Mouse (Mus musculus) liver, embryonic 13.5 days (tissue): ENCODE data around the gene Hps3. TPM values are rescaled to one million over a fixed set of nuclear protein-coding genes. Genes with fewer than 3 reads are reported as not detected.
"Not testable (repeated sequence)": the region's sequence is repeated elsewhere in the genome, so short reads cannot be mapped to it uniquely, and the experiment has no call there.

Source experiments
- ATAC-seq: fragments of 200-750 bp; cut with Nextera tagmentation; 2 replicates; pipeline ENCODE4 v1.8.0; 2017; ENCODE audit warnings: low read depth, mild to moderate bottlenecking, moderate number of reproducible peaks, moderate library complexity
- DNase-seq: peaks from one replicate; pipeline ENCODE4 v3.0.0; 2022
- H3K27ac ChIP-seq: fragments of 300-500 bp; sonication (generic); 2 replicates; pipeline ENCODE4 v1.5.1; 2015; ENCODE audit warnings: moderate library complexity, mild to moderate bottlenecking, inconsistent platforms
- H3K27me3 ChIP-seq: fragments of 300-500 bp; sonication (generic); 2 replicates; pipeline ENCODE4 v1.6.1; 2015; ENCODE audit warnings: mild to moderate bottlenecking, inconsistent platforms
- H3K36me3 ChIP-seq: fragments of 300-500 bp; sonication (generic); 2 replicates; pipeline ENCODE4 v1.6.1; 2015; ENCODE audit warnings: mild to moderate bottlenecking, inconsistent platforms
- H3K4me1 ChIP-seq: fragments of 300-500 bp; sonication (generic); replicated peaks from 2 replicates; pipeline ENCODE4 v1.6.1; 2015; ENCODE audit warnings: inconsistent platforms
- H3K4me2 ChIP-seq: fragments of 300-500 bp; sonication (generic); 2 replicates; pipeline ENCODE4 v1.6.1; 2015; ENCODE audit warnings: inconsistent platforms, mild to moderate bottlenecking, moderate library complexity
- H3K4me3 ChIP-seq: fragments of 300-500 bp; sonication (generic); replicated peaks from 2 replicates; pipeline ENCODE4 v1.5.1; 2015; ENCODE audit warnings: mild to moderate bottlenecking, inconsistent platforms
- H3K9ac ChIP-seq: fragments of 300-500 bp; sonication (generic); 2 replicates; pipeline ENCODE4 v1.6.1; 2015; ENCODE audit warnings: mild to moderate bottlenecking, inconsistent platforms
- H3K9me3 ChIP-seq: fragments of 300-500 bp; sonication (generic); replicated peaks from 2 replicates; pipeline ENCODE4 v1.6.1; 2016; ENCODE audit warnings: inconsistent platforms
- WGBS: fragments of 180-500 bp; shearing (Covaris S2); methylation state at CpG from one replicate; pipeline ENCODE4 v1.1.7; 2015; ENCODE audit not compliant: insufficient replicate concordance; 5-methylcytosine and 5-hydroxymethylcytosine counted together
- polyA plus RNA-seq: library from polyadenylated mRNA; unstranded; fragments of >200 nt; fragmentation: Nextera tagmentation; extraction: Ambion mirVana; gene quantifications from 2 replicates; pipeline ENCODE4 v1.2.1, GENCODE M21; 2015

The Hps3 gene
- polyA plus RNA-seq, 1 experiment from 2014 or later, result 6.3 TPM

DNA sequence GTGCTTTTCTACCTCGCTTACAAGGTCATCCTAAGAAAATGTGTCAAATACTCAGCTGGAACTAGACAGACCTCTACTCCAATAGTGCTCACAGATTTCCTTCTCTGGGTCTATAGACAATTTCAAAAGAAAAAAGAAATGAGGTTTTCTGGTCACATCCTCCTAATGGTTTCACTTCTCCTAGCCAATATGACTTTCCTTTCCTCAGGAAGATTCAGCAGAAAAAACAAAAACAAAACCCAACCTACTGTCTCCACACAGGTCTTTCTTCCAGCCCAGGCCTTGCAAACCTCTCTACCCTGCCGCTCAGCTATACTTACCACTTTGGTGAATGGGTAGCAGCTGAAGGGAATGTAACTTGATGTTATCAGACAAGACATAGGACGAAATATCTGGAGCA, 6.5 kb downstream of the Hps3 start:
- Histone ChIP-seq H3K4me2 (no peak overlapping the region), H3K36me3 (peaks cover 46% of the 10 kb centered on the region), H3K4me1 (peaks cover 4% of the 10 kb centered on the region), H3K27ac (no peak overlapping the region), H3K9me3 (no peaks in the 10 kb centered on the region), H3K9ac (no peak overlapping the region), H3K4me3 (no peak overlapping the region), H3K27me3 (no peaks in the 10 kb centered on the region)
- ATAC-seq, result no peak
- WGBS, result 74% methylated on average over 3 of the region's 3 CpGs
- no peak for DNase-seq

DNA sequence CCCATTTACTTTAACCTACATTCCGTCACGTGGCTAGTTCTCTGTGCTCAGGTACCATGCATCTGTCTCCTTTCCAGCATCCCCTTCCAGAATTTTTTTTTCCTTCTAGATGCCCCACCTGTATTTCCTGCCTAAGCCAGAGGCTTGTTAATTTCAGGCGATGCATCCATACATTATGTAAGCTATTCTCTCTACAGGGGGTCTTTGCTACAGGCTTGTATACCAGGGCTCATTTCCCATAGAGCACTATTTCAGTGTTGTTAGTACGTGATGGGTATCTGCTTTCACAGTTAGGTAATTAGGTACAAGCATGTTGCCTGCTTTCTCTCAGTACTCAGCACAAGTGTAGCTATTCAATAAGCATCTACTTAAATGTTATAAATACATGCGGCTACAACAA, 7.3 kb downstream of the Hps3 start:
- ATAC-seq (no peak), DNase-seq (no peak)
- Histone ChIP-seq H3K27me3 (no peaks in the 10 kb centered on the region), H3K9ac (no peak overlapping the region), H3K27ac (no peak overlapping the region), H3K36me3 (peaks cover 55% of the 10 kb centered on the region), H3K4me3 (no peak overlapping the region), H3K9me3 (no peaks in the 10 kb centered on the region), H3K4me2 (no peak overlapping the region), H3K4me1 (no peaks in the 10 kb centered on the region)
- 82% methylated on average over 5 of the region's 5 CpGs for WGBS

DNA sequence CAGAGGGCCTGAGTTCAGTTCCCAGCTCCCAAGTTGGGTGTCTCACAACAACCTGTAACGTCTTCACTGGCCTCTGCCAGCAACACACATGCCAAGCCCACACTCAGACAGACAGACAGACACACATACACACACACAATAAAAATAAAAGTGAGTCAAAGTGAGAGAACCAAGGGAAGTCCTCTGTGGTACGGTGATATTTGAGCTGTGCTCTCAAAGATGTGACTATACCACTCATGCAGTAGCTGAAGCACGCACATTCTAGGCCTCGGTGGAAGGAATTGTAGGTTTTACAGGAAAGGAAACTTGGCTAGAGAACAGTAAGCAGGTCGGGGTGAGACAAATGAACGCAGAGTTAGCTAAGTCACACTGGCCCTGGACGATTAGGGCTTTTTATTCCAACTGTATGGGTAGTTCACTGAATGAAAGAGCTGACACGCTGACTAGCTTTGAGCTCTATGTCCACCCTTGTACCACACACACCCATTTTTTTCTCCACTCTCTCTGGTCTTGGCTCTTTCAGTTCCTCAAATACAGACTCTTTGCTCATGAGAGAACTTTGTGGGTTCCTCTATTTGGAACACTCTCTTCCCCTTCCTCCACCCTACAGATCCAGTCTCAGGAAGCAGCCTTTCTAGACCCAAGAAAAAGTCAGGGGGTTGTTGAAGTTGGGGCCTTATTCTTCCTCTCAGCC, 8.0 kb downstream of the Hps3 start:
- no peaks in the 10 kb centered on the region for H3K27me3 ChIP-seq
- H3K4me2 ChIP-seq, result no peak overlapping the region
- peak; percentile 45 for ATAC-seq
- H3K27ac ChIP-seq, result peak overlapping the region; percentile 47; the same call in 1 of the 2 replicates
- 63% methylated on average over 8 of the region's 8 CpGs for WGBS
- no peaks in the 10 kb centered on the region for H3K4me1 ChIP-seq
- H3K9ac ChIP-seq, result no peak overlapping the region
- DNase-seq, result no peak
- H3K36me3 ChIP-seq, result peaks cover 61% of the 10 kb centered on the region
- no peaks in the 10 kb centered on the region for H3K9me3 ChIP-seq
- H3K4me3 ChIP-seq, result no peak overlapping the region

DNA sequence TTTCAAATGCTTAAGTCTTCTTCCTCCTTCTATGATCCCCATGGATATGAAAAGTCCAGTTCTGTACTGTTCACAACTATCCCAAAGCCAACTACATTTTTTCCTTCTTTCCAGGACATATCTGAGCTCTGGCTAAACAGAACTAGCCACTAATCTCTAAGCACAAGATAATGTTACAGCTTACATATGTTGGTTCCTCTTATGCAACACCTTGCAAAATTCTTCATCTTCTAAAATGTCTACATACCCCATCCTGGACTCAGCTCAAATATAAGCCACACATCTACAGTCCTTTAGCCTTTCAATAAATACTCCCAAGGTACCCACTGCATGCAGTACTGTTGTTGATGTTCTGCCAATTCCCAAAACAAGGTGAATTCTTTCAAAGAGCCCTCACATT, 8.6 kb downstream of the Hps3 start:
- H3K27me3 ChIP-seq, result no peaks in the 10 kb centered on the region
- ATAC-seq (no peak), DNase-seq (no peak)
- H3K4me1 ChIP-seq, result no peaks in the 10 kb centered on the region
- no peak overlapping the region for H3K27ac ChIP-seq
- no peak overlapping the region for H3K4me2 ChIP-seq
- H3K4me3 ChIP-seq, result no peak overlapping the region
- no peaks in the 10 kb centered on the region for H3K9me3 ChIP-seq
- no peak overlapping the region for H3K9ac ChIP-seq
- H3K36me3 ChIP-seq, result peaks cover 63% of the 10 kb centered on the region

DNA sequence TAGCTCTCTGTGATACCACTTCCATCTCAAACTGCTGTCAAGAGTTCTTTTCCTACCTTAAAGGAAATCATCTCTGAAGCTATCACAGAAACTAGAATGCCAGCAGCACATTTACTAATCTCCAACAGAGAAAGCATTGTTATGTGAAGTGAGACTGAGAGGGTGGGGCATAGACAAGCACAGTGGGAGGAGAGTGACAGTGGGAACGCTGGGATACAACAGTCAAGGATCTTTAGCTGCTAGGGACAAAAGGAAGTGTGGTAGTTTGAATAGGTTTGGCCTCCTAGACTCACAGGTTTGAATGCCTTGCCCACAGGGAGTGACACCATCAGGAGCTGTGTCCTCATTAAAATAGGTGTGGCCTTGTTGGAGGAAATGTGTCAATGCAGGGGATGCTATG, 11.3 kb downstream of the Hps3 start:
- no peak overlapping the region for H3K4me2 ChIP-seq
- H3K4me3 ChIP-seq, result no peak overlapping the region
- H3K9me3 ChIP-seq, result no peaks in the 10 kb centered on the region
- H3K27me3 ChIP-seq, result no peaks in the 10 kb centered on the region
- no peak overlapping the region for H3K27ac ChIP-seq
- H3K9ac ChIP-seq, result no peak overlapping the region
- H3K36me3 ChIP-seq, result peaks cover 73% of the 10 kb centered on the region
- WGBS, result 71% methylated on average over 1 of the region's 1 CpGs
- no peak for DNase-seq
- no peak for ATAC-seq
- H3K4me1 ChIP-seq, result no peaks in the 10 kb centered on the region

DNA sequence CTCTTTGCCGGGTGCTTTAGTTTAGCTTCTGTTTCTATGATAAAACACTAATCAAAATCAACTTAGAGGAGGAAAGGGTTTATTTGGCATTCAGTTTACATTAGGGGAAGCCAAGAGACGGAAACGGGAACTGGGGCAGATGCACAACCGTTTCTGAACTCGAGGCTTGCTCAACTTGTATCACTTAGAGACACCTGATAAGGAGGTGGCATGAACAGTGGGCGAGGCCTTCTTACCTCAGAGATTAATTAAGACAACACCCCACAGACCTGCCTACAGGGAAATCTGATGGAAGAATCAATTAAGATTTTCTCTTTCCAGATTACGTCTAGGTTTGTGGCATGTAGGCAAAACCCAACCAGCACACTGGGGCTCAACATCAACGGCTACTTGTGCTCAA, 17.0 kb downstream of the Hps3 start:
- ATAC-seq (no peak), DNase-seq (no peak)
- H3K36me3 ChIP-seq, result peaks cover 53% of the 10 kb centered on the region
- H3K9me3 ChIP-seq, result no peaks in the 10 kb centered on the region
- H3K4me3 ChIP-seq, result no peak overlapping the region
- H3K4me1 ChIP-seq, result no peaks in the 10 kb centered on the region
- 65% methylated on average over 8 of the region's 8 CpGs for WGBS
- H3K27ac ChIP-seq, result no peak overlapping the region
- H3K9ac ChIP-seq, result no peak overlapping the region
- no peaks in the 10 kb centered on the region for H3K27me3 ChIP-seq
- H3K4me2 ChIP-seq, result no peak overlapping the region

DNA sequence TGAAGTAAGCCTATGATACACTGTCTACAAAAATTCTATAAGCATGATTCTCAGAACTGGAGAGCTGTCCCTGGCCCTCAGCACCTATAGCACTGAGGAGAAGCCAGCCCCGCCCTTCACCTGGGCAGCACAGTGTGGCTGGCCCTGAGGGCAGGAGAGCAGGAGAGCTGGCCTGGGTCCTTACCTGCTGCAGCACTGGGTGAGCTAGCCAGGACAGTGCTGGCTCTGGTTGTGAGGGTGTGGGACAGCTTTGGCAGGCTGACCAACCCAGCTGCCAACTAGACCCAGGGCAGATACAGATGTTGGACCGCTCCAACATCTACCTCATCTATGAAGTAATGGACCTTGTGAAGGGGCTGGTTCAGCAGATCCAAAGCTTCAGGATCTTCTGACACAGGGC, 20.7 kb downstream of the Hps3 start:
- no peaks in the 10 kb centered on the region for H3K4me1 ChIP-seq
- no peaks in the 10 kb centered on the region for H3K27me3 ChIP-seq
- no peak overlapping the region for H3K4me3 ChIP-seq
- H3K27ac ChIP-seq, result no peak overlapping the region
- ATAC-seq, result no peak
- 82% methylated on average over 2 of the region's 2 CpGs for WGBS
- peaks cover 44% of the 10 kb centered on the region for H3K36me3 ChIP-seq
- no peak overlapping the region for H3K9ac ChIP-seq
- no peak overlapping the region for H3K4me2 ChIP-seq
- H3K9me3 ChIP-seq, result no peaks in the 10 kb centered on the region
- no peak for DNase-seq

DNA sequence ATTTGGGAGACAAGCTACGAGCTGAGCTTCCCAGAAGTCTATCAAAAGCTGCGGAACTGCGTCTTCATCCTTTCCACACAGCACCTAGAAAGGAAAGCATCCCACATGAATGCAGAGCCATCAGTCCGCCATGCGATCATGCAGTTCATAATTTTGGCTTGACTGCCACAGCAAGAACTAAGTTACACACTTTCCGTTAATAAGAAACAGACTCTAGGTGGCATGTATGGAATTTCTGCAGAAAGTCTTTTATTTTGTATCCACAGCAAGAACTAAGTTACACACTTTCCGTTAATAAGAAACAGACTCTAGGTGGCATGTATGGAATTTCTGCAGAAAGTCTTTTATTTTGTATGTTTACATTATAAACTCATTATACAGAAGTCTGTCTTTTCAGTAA, 24.2 kb downstream of the Hps3 start:
- not testable (repeated sequence) for DNase-seq, H3K9me3 ChIP-seq, H3K27ac ChIP-seq, H3K9ac ChIP-seq, H3K4me1 ChIP-seq, ATAC-seq, H3K27me3 ChIP-seq, H3K4me3 ChIP-seq, H3K4me2 ChIP-seq
- peaks cover 34% of the 10 kb centered on the region for H3K36me3 ChIP-seq
- 81% methylated on average over 7 of the region's 7 CpGs for WGBS

DNA sequence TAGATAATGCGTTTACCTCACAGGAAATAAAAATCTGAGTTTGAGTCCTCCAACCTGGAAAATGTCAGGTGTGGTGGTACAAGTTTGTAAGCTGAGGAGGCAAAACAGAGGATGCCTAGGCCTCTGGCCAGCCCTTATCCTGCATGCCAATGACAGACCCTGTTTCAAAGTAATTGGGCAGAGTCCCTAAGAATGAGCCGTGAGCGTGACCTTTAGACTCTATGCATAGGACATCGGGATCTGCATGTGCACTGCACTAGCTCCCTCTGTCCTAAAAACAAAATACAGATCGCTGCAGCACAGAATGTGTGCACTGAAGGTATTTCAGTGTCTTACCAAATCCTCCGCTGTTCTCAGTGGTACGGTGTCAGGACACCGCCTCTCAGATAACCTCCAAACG, 24.7 kb downstream of the Hps3 start:
- H3K27me3 ChIP-seq, result no peaks in the 10 kb centered on the region
- no peak overlapping the region for H3K9ac ChIP-seq
- H3K36me3 ChIP-seq, result peaks cover 29% of the 10 kb centered on the region
- no peak overlapping the region for H3K27ac ChIP-seq
- H3K4me1 ChIP-seq, result peaks cover 4% of the 10 kb centered on the region; the same call in 1 of the 2 replicates
- ATAC-seq, result no peak
- no peak overlapping the region for H3K4me2 ChIP-seq
- no peak for DNase-seq
- H3K4me3 ChIP-seq, result no peak overlapping the region
- 89% methylated on average over 9 of the region's 9 CpGs for WGBS
- H3K9me3 ChIP-seq, result no peaks in the 10 kb centered on the region

DNA sequence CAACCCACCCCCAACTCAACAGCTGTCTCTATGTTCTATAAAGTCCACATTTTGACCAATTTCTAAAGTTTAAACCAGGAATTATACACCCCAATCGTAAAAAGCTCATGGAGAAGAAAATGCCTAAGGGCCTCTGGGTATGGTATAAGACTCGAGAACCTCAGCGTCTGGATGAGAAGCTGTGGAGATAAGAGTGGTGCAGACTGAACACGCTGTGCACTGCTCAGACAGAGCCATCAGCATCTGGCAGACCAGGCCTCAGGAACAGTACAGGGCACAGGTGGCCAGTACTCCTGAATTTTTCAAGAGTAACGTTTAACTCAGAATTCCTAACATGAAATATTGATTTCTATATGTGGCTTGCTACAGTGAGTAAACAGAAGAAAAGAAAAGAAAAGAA, 27.4 kb downstream of the Hps3 start:
- no peak overlapping the region for H3K9ac ChIP-seq
- peaks cover 29% of the 10 kb centered on the region for H3K36me3 ChIP-seq
- no peak overlapping the region for H3K4me2 ChIP-seq
- no peak overlapping the region for H3K27ac ChIP-seq
- DNase-seq (no peak), ATAC-seq (no peak)
- no peaks in the 10 kb centered on the region for H3K9me3 ChIP-seq
- H3K4me1 ChIP-seq, result peaks cover 4% of the 10 kb centered on the region; the same call in 1 of the 2 replicates
- H3K27me3 ChIP-seq, result no peaks in the 10 kb centered on the region
- WGBS, result 48% methylated on average over 5 of the region's 5 CpGs
- H3K4me3 ChIP-seq, result no peak overlapping the region

DNA sequence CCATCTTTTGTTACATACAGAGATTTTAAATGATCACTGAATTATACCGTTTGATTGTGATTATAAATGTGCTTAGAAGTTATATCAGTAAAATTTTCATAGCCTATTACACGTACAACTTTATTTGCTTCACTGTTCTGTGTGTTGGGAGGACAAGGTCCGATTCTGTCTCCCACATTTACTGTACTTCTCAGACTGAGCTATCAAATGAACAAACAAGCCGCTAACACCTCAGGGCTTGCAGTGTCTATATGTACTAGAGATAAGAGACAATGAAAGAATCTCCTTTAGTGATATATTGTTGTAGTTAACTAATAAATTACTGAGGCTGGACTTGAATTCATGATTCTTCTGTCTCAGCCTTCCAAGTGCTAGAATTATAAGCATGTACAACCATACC, 27.8 kb downstream of the Hps3 start:
- ATAC-seq (no peak), DNase-seq (no peak)
- H3K27me3 ChIP-seq, result no peaks in the 10 kb centered on the region
- H3K4me1 ChIP-seq, result peaks cover 4% of the 10 kb centered on the region; the same call in 1 of the 2 replicates
- 71% methylated on average over 4 of the region's 4 CpGs for WGBS
- H3K4me2 ChIP-seq, result no peak overlapping the region
- no peak overlapping the region for H3K4me3 ChIP-seq
- no peak overlapping the region for H3K27ac ChIP-seq
- no peak overlapping the region for H3K9ac ChIP-seq
- H3K9me3 ChIP-seq, result no peaks in the 10 kb centered on the region
- H3K36me3 ChIP-seq, result peaks cover 29% of the 10 kb centered on the region

DNA sequence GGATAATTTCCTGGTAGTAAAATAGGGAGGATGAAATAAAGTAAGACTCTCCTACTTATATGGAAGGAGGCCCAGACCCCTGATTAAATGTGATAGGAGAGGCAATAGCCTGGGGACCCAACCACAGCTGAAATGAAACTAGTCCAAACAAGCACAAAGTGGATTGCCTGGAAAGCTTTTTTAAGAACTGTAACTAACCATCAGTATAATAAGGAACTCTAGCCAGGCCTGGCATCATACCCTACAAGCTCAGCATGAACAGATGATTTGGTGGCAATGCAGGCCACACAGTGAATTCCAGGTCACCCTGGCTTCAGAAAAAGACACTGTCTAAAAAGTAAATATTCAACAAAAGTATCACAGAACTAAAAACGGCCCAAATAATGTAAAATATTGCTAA, 29.5 kb downstream of the Hps3 start:
- no peak overlapping the region for H3K4me2 ChIP-seq
- ATAC-seq, result no peak
- peaks cover 4% of the 10 kb centered on the region; the same call in 1 of the 2 replicates for H3K4me1 ChIP-seq
- H3K27ac ChIP-seq, result no peak overlapping the region
- peaks cover 30% of the 10 kb centered on the region for H3K36me3 ChIP-seq
- H3K9me3 ChIP-seq, result no peaks in the 10 kb centered on the region
- H3K9ac ChIP-seq, result no peak overlapping the region
- H3K4me3 ChIP-seq, result no peak overlapping the region
- no peaks in the 10 kb centered on the region for H3K27me3 ChIP-seq
- no peak for DNase-seq
- WGBS, result 52% methylated on average over 1 of the region's 1 CpGs
